Mouse (Mus musculus) kidney, postnatal 0 days (tissue): Measurements from ENCODE around the gene Mto1. TPM values are rescaled to one million over a fixed set of nuclear protein-coding genes. Genes with fewer than 3 reads are reported as not detected.

Experiments
- ATAC-seq: fragments of 200-750 bp; cut with Nextera tagmentation; replicated peaks from 2 replicates; pipeline ENCODE4 v1.8.0; 2017; ENCODE audit warnings: low read depth, moderate number of reproducible peaks, moderate TSS enrichment, moderate library complexity; ENCODE audit not compliant: low FRiP score
- DNase-seq: peaks from one replicate; pipeline ENCODE4 v3.0.0-alpha.2; 2016; ENCODE audit warnings: low spot score
- H3K27ac ChIP-seq: fragments of 300-500 bp; sonication (generic); 2 replicates; pipeline ENCODE4 v1.5.1; 2014; ENCODE audit warnings: mild to moderate bottlenecking
- H3K27me3 ChIP-seq: fragments of 300-500 bp; sonication (generic); 2 replicates; pipeline ENCODE4 v1.6.1; 2014; ENCODE audit warnings: low read length, mixed read lengths; ENCODE audit not compliant: insufficient read depth
- H3K36me3 ChIP-seq: fragments of 300-500 bp; sonication (generic); 2 replicates; pipeline ENCODE4 v1.6.1; 2014; ENCODE audit warnings: low read length, mixed read lengths; ENCODE audit not compliant: insufficient read depth
- H3K4me1 ChIP-seq: fragments of 300-500 bp; sonication (generic); replicated peaks from 2 replicates; pipeline ENCODE4 v1.6.1; 2014; ENCODE audit warnings: antibody characterized with exemption, low read length, mixed read lengths; ENCODE audit not compliant: insufficient read depth
- H3K4me2 ChIP-seq: fragments of 300-500 bp; sonication (generic); 2 replicates; pipeline ENCODE4 v1.6.1; 2014; ENCODE audit warnings: mild to moderate bottlenecking, low read length, moderate library complexity, mixed read lengths
- H3K4me3 ChIP-seq: fragments of 300-500 bp; sonication (generic); replicated peaks from 2 replicates; pipeline ENCODE4 v1.5.1; 2014; ENCODE audit warnings: low read depth, low read length
- H3K9ac ChIP-seq: fragments of 300-500 bp; sonication (generic); 2 replicates; pipeline ENCODE4 v1.6.1; 2014; ENCODE audit warnings: low read depth, low read length
- H3K9me3 ChIP-seq: fragments of 300-500 bp; sonication (generic); replicated peaks from 2 replicates; pipeline ENCODE4 v1.6.1; 2016; ENCODE audit warnings: low read length, inconsistent platforms, mixed read lengths
- CTCF ChIP-seq: IDR thresholded peaks from 2 replicates; pipeline ENCODE4 v1.5.1; 2016; ENCODE audit warnings: antibody characterized with exemption, low read depth, mild to moderate bottlenecking, moderate library complexity
- WGBS: fragments of 180-500 bp; shearing (Covaris S2); extraction: QIAGEN DNeasy Blood & Tissue Kit; methylation state at CpG from one replicate; pipeline ENCODE4 v1.1.7; 2014; 5-methylcytosine and 5-hydroxymethylcytosine counted together
- microRNA-seq: library from miRNA; unstranded; fragments of <30 nt; microRNA quantifications from one replicate; pipeline ENCODE4, GENCODE M21; 2016
- polyA plus RNA-seq: library from polyadenylated mRNA; unstranded; fragments of >200 nt; fragmentation: Nextera tagmentation; extraction: Ambion mirVana; gene quantifications from 2 replicates; pipeline ENCODE4 v1.2.1, GENCODE M21; 2015

Gene Mto1
- polyA plus RNA-seq, 1 experiment from 2014 or later, result 20.8 TPM

- Histone ChIP-seq H3K36me3 (no peaks in the 10 kb centered on the region), H3K4me3 (peak overlapping the region; percentile 43), H3K9me3 (no peaks in the 10 kb centered on the region), H3K4me2 (peak overlapping the region; percentile 88), H3K9ac (peak overlapping the region; percentile 60), H3K27me3 (no peaks in the 10 kb centered on the region), H3K4me1 (0 out of 2 replicates have a peak, but pooled peaks cover 6% of the 10 kb centered on the region), H3K27ac (peak overlapping the region; percentile 77)
- ATAC-seq (peak; percentile 53), DNase-seq (peak; percentile 40)
- TF ChIP-seq CTCF, result no peak
- whole genome bisulfite sequencing, result 2% methylated on average over 40 of the region's 40 CpGs
Observed at GRCm38 (mm10) chr9:78520780-78521601, 73.0 kb downstream of the Mto1 start.

- Histone ChIP-seq H3K36me3 (no peaks in the 10 kb centered on the region), H3K27ac (peak overlapping the region; percentile 77), H3K9me3 (no peaks in the 10 kb centered on the region), H3K27me3 (no peaks in the 10 kb centered on the region), H3K9ac (peak overlapping the region; percentile 60), H3K4me3 (peak overlapping the region; percentile 43), H3K4me2 (peak overlapping the region; percentile 88), H3K4me1 (peaks cover 9% of the 10 kb centered on the region; the same call in 1 of the 2 replicates)
- ATAC-seq (no peak), DNase-seq (peak; percentile 55)
- TF ChIP-seq CTCF, result peak; percentile 58
- 40% methylated on average over 14 of the region's 14 CpGs for WGBS
Observed at GRCm38 (mm10) chr9:78521689-78522088, 73.7 kb downstream of the Mto1 start.

Small RNA genes within 50 kb of the gene (microRNA-seq; reads per million reads assigned to microRNA genes)
- gene Gm26377, result not detected

Other genes with a start within 250 kb of the Mto1 start
- gene Gsta1, start 217.6 kb upstream of the Mto1 start, polyA plus RNA-seq, result 23.4 and 33.9 TPM in 2 replicates
- 8.4 and 10.3 TPM in 2 replicates for gene Gm3776, start 191.1 kb upstream of the Mto1 start, polyA plus RNA-seq
- 77.2 and 80.9 TPM in 2 replicates for gene Gm10639, start 158.3 kb upstream of the Mto1 start, polyA plus RNA-seq
- not detected in 2 replicates for gene Omt2a, start 133.4 kb upstream of the Mto1 start, polyA plus RNA-seq
- not detected in 2 replicates for gene Omt2b, start 120.6 kb upstream of the Mto1 start, polyA plus RNA-seq
- 301 and 320 TPM in 2 replicates for gene Gsta2, start 92.4 kb upstream of the Mto1 start, polyA plus RNA-seq
- 0.20 and 0.24 TPM in 2 replicates for gene Dppa5a, start 80.0 kb upstream of the Mto1 start, polyA plus RNA-seq
- 2.9 and 3.0 TPM in 2 replicates for gene Ooep, start 69.5 kb upstream of the Mto1 start, polyA plus RNA-seq
- gene Ddx43, start 52.4 kb upstream of the Mto1 start, polyA plus RNA-seq, result 0.22 TPM in 2 replicates
- 1.4 and 1.8 TPM in 2 replicates for gene Cgas, start 5.0 kb upstream of the Mto1 start, polyA plus RNA-seq
- 0.70 and 0.99 TPM in 2 replicates for gene Gm17324, start 578 bp downstream of the Mto1 start, polyA plus RNA-seq
- gene Eef1a1, start 40.9 kb downstream of the Mto1 start, polyA plus RNA-seq, result 4,583 and 4,728 TPM in 2 replicates
- 17.7 and 20.4 TPM in 2 replicates for gene Slc17a5, start 139.8 kb downstream of the Mto1 start, polyA plus RNA-seq
- gene Cd109, start 167.3 kb downstream of the Mto1 start, polyA plus RNA-seq, result 4.3 and 4.8 TPM in 2 replicates